Mouse (Mus musculus) embryo, embryonic 9.5 days (tissue): Measurements from ENCODE around the gene Nlrp1a.

Source experiments
- DNase-seq: peaks from one replicate; pipeline ENCODE4 v3.0.0-alpha.2; 2017; ENCODE audit errors: extremely low spot score

The Nlrp1a gene

DNA sequence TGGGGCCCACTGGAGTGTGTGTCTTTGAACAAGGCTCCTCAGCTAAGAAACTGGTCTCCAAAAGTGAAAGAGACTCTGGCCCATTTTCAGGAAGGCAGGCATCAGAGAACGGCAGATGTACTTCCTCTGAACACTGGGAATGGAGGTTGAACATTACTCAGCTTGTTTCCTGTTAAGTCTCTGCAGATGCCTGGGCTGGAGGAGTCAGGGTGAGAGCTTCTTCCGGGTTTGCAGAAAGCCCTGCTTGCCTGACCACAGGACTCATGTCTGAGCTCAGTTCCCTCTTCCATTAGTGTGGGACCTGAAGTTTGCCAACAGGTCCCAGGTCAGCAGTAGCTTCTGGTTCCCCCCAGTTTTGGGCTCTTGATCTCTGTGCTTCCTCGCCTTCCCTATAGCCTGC lies at the start of gene Nlrp1a:
Gene Nlrp1a (minus strand): TSS at position 44 of the 400 bp plus-strand sequence.
- DNase-seq: no peak

DNA sequence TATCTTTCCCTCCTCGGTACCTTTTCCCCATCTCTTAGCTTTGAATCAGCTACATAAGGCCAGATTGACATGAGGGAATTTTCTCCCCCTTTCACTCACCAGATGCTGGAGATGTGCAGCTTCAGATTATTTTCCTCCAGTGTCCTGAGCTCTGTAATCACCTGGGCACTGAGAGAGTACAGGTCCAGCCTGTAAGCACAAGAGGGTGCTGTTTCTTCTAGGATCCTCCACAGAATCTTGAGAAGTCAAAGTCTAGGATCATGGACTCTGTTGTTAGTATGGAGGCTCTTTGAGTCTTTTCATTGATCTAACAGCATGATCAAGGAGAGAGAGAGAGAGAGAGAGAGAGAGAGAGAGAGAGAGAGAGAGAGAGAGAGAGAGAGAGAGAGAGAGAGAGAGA lies 25.1 kb upstream of the Nlrp1a start:
- no peak for DNase-seq

DNA sequence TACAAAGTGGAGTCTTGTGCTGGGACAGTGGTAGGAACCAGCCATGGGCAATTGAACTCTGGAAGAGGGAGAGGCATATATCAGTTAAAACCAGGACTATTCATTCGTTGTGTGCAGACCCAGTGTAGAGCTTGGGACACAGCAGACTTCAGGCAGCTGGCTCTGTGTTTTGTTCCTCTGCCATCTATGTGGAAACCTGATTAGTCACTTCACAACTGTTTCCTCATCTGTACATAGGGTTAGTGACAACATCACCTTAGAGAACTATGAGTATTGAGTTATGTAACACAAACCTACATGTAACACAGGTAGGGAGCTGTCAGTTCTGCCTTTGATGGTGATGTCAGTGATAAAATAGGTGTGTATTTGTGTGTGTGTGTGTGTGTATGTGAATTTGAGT lies 19.6 kb upstream of the Nlrp1a start:
- no peak for DNase-seq

DNA sequence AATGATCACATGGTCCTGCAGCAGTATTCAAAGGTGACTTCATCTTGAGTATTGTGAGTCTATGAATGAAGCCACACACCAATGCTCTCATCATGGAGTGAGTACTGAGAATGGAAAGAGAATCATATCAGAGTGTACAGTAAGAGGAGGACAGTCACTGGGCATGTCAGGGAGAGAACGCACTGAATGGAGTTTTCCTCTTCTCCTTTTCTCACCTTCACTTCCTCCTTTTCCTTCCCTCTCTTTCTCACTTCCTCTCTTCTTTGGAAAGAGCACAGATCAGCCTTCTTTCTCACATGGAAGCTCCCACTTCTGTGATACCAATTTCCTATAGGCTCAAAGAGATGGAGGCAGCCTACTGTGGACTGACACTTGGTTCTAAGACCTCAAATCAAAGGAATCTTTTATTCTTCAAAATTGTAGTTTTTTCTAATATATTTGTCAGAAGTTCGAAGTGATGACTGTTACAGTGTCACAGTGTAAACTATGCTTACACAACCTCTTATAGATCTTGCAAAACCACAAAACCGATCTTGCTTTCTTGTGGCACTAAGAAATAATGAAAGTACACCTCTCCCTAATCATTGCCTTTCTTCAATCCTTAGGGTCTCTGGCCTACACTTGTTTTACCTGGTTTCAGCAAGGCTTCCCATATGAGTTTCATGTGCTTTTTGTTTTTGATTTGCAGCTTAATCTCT lies 15.1 kb upstream of the Nlrp1a start:
- DNase-seq: no peak

DNA sequence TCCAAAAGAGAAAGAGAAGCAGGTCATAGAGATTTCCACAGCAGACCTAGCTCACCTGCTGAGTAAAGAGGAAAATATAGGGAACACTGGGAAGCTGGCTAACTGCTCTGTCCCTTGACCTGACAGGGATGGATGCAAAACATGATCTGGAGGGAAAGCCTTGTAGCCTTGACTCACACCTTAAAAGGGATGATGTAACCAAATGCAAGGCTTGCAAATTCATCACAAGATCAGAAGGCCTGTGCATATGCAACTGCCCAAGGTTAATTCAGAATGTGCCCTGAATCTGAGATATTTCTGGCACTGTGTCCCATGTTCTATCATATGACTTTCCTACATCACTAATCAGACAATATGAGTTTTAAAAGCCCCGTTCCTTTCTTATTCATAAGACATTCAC lies 10.8 kb upstream of the Nlrp1a start:
- DNase-seq: no peak

DNA sequence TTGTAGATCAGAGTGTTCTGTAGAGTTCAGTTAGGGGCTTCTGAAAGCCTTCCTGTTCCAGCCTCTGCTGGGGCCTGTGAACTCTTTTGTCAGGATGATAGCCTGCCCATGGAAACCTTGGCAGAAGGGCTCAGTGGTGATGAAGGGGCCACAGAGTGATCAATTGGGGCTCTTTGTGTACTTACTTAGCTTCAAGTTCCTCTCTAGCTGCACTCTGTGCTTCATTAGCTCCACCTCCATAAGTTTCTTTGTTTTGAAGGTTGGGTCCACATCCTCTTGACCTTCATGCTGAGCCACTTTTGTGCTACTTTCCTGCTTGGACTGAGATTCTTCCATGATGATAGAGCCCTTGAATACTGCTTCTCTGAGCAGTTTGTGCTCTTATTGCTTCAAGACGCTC lies 2.5 kb downstream of the Nlrp1a start:
- no peak for DNase-seq

DNA sequence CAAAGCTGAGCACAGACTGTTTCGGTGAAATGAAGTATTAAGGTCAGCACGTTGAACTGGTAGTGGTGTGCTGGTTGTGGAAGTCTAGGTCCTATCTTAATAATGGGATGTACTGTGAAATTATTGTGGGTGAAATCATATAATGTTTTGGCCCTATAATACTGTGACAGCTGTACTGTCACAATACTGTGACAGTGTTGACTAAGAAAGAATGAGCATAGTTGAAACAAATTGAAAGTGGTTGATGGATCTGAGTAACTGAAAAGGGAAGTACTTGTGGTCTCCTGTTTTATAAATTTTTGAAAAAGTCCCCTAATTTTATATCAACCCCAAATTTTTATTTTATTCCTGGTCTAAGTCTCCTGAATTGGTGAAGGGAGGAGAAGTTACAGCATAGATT lies 37.4 kb downstream of the Nlrp1a start:
- no peak for DNase-seq

DNA sequence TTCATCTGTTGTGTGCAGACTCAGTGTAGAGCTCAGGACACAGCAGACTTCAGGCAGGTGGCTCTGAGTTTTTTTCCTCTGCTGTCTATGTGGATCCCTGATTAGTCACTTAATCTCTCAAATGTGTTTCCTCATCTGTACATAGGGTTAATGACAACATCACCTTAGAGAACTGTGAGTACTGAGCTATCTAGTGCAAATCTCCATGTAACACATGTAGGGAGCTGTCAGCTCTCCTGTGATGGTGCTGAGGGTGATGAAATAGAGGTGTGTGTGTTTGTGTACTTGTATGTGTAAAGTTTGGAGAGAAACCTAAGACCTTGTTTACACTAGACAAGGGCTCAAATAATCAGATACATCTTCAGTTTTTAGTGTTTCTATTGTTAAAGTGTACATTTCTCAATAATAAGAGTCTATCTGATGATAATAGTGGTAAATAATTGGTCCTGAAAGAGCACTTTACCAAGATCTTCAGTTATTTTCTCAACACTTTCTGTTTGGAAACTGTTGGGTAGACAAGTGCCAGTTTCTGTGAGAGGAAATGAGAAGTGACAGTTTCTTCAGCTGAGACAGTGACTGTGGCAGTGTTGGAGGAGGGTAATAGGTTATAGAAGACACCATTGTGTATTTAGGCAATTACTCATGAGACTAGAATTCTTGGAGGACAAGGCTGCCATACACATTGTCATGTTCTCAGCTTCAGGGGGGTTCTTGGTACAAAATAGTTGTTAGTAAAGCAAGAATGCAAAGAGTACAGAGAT lies 38.1 kb downstream of the Nlrp1a start:
- DNase-seq: no peak

DNA sequence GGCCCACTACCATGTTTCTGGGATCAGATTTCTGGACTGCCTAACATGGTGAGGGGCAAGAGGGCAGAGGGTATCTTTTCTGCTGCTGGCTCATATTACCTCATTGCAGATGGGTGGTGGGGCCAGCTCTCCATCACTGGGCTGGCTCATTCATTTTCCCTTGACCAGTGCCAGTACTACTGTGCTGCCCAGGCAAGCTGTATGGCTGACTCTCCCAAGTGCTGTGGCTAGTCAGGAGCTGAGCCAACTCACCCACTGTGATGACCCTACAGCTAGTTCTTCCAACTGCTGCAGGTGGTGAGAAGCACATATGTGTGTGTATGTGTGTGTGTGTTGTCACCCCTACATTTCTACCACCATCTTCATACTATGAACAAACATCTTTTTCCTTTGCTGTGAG lies 40.6 kb downstream of the Nlrp1a start:
- DNase-seq: no peak

DNA sequence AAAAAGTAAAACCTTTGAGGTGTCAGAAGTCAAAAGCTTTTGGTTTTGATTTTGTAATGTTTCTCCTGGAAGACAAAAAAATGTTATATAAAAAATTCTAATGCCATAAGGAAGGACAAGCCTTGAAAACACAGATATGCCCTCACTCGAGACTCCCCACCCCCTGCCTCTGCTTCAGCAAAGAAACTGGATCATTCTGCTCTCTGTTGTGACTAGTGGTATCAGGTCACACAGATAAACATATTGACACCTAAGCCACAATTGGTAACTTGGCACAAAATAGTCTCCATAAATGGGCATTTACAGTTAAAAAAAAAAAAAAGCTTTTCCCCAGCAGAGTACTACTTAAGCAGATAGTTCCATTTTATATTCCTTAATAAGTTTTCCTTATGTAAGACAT lies 68.2 kb downstream of the Nlrp1a start:
- DNase-seq: no peak

DNA sequence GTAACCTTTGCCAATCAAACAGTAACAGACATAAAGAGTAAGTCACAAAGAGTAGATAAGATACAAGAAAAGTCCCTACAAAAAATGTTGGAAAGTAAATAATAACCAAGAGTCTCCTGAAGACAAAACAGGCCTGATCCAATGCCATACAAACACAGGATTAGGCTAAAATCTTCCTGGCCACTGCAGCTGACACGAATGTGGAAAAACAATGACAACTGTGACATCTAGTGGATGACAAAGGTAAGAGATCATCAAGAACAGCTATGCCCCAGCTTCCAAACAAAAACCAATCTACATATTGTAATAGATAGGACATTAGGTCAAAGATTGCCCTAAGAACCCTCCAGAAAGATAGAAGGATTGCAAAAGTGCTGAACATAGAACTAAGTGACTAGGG lies 92.0 kb downstream of the Nlrp1a start:
- peak; percentile 35 for DNase-seq
